Mouse (Mus musculus) layer of hippocampus, adult 2 months (tissue): Measurements from ENCODE around the gene Utrn. TPM values are rescaled to one million over a fixed set of nuclear protein-coding genes. Genes with fewer than 3 reads are reported as not detected.

Experiments
- DNase-seq, 2 experiments: peaks; one replicate each; pipeline ENCODE4 v3.0.0; 2022; ENCODE audit warnings: low spot score in 2 of 2
- H3K27ac ChIP-seq: fragments of 200-600 bp; 2 replicates; pipeline ENCODE4 v1.8.1; 2022
- H3K4me3 ChIP-seq: fragments of 200-600 bp; 2 replicates; pipeline ENCODE4 v1.8.1; 2022; ENCODE audit warnings: mild to moderate bottlenecking
- CTCF ChIP-seq: fragments of 200-600 bp; conservative IDR thresholded peaks from 2 replicates; pipeline ENCODE4 v1.8.1; 2022; ENCODE audit warnings: antibody characterized with exemption, mild to moderate bottlenecking, moderate library complexity
- total RNA-seq, 2 experiments: library from RNA; stranded (reverse); gene quantifications; 2 replicates each; pipeline ENCODE4 v1.2.3; 2021

Utrn gene
- total RNA-seq, 2 experiments from 2014 or later: 33.7 to 39.8 TPM

DNA sequence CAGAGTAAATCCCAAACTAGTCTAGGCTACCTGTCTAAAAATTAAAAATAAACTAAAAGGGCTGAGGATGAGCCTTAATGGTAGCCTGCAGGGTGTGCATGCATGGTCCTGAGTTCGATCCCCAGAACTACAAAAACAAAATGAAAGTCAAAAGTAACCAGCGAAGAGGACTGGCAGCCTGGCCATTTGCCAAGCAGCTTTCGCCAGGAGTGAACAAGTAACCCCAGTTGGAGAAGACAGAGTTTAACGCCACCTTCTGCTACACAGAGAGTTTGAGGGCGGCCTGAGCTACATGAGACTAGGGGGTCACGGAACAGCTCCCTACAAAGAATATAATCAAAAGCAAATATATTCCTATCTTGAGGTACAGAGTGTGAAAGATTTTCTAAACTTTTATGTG is 4.0 kb downstream of the Utrn start:
- Histone ChIP-seq H3K27ac (no peak overlapping the region), H3K4me3 (no peak overlapping the region)
- DNase-seq: no peak
- TF ChIP-seq CTCF: no peak

DNA sequence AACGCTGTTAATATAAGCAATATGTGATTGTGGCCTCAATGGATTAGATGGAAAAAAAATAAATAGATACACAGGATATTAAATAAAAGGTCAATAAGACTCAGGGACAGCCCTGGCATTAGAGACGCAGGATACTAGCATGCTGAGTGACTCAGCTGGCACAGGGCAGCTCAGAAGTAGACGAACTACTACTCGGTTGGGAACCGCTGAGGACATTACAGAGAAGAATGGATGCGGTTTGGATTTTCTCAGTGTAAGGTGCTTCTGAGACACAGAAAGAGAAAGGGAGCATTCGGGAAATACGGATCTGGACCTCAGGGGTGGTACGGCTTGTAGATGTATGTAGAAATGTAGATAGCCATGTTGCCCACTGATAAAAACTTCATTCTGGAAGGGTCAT is 5.6 kb downstream of the Utrn start:
- Histone ChIP-seq H3K27ac (no peak overlapping the region), H3K4me3 (no peak overlapping the region)
- no peak for TF ChIP-seq CTCF
- no peak for DNase-seq

DNA sequence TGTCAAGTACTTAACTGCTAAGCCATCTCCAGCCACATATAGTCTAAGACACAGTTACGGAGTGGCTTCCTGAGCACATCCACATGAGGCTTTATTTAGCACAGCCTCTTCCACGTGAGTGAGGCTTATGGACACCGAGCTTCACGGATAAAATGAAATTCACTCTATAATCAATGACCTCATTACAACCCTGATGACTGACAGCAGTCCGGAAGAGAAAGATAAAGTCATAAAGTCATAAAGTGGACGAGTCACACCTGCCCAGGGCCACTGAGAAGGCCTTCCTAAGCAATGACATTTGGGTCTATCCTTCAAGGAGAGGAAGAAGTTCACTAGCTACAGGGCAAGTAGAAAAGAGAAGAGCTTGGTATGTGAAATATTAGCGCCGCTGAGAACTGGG is 7.1 kb downstream of the Utrn start:
- no peak for TF ChIP-seq CTCF
- no peak overlapping the region for H3K27ac ChIP-seq
- H3K4me3 ChIP-seq: no peak overlapping the region
- no peak for DNase-seq

DNA sequence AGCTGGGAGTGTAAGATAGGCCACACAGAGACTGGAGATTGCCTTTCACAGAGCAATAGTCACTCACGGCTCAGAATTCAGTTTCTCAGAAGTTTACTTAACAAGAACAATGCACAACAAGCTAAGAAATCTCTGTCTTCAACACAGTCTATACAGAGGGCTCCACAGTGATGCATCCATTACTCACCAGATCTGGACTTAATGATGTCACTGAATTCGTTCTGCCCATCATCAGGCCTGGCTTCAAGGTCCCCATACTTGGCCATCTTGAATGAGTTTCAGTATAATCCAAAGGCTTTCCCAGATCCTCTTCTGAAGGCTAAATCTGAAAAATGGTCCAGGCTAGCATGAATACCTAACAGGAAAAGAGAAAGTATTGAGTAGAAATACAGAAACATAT is 7.8 kb downstream of the Utrn start:
- DNase-seq: no peak
- Histone ChIP-seq H3K4me3 (no peak overlapping the region), H3K27ac (peak overlapping the region; percentile 53; the same call in 1 of the 2 replicates)
- no peak for TF ChIP-seq CTCF

DNA sequence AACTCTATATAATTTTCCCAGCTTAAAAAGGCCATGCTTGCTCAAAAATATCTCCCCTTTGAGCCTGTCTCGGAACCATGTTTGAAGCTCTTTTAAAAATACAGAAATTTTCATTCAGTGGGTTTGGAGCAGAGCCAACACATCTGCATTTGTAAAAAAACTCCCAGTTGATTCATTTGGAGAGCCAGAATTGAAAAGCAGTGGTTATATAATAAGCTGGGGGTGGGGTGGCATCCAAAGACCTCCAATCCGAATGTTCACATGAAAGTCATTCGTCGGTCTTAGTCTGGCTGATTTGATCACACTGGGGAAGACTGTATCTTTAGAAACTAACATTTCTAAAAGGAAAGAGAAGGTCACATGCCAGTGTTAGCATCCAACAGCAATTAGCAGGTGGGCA is 8.4 kb downstream of the Utrn start:
- Histone ChIP-seq H3K4me3 (no peak overlapping the region), H3K27ac (0 out of 2 replicates have a peak overlapping the region, but pooled peaks have one; percentile 53)
- DNase-seq: no peak
- no peak for TF ChIP-seq CTCF

DNA sequence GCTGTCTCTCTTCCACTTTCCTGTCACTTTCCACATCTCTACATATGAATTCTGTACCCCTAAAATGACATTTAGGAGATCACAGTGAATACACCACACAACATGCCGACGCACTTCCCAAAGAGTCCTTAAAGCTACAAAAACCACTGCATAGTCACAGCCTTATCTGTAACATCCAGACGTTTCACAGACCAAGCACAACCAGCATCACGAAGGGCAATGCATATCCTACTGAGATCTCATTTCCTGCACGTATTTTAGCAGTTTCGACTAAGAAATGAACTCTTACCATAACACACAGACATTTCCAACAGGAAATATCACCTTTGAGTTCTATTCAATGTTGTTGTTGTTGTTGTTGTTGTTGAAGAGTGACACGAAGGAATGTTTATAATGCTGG is 8.8 kb downstream of the Utrn start:
- Histone ChIP-seq H3K27ac (0 out of 2 replicates have a peak overlapping the region, but pooled peaks have one; percentile 9), H3K4me3 (no peak overlapping the region)
- TF ChIP-seq CTCF: no peak
- no peak for DNase-seq

DNA sequence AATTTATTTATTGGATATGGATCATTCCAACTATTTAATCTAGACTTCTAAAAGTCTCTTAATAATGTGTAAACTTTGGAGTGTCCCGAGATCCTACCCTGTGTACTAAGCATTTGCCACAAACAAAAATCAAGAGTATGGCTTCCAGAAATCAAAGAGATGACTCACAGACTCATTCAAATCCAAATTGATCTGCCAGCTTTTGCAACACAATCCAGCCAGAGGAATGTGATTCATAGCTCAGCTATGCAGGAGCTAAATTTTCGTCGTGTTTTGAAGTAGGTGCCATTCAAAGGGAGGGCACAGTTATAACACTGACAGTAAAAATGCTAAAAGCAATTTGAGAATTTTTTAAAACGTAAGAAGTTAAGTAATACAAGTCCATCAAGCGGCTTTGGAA is 11.1 kb downstream of the Utrn start:
- DNase-seq: no peak
- Histone ChIP-seq H3K4me3 (no peak overlapping the region), H3K27ac (no peak overlapping the region)
- no peak for TF ChIP-seq CTCF

DNA sequence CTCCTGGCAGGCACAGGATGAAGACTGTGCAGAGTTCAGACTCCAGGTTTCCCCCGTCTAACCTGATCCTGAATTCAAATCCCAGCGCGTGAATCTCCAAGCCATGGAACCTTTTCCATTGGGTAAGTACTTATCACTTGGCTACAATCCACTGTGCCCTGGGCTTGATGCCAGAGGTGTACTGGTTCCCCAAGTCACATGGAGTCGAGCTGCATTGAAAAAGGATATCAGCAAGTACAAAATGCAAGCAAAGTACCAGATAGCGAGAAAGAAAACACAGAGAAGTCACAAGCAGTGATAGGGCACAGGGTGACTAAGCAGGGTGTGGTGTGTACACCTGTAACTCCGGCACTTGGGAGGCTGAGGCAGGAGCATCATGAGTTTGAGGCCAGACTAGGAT is 14.9 kb downstream of the Utrn start:
- Histone ChIP-seq H3K4me3 (no peak overlapping the region), H3K27ac (no peak overlapping the region)
- DNase-seq: no peak
- TF ChIP-seq CTCF: no peak

DNA sequence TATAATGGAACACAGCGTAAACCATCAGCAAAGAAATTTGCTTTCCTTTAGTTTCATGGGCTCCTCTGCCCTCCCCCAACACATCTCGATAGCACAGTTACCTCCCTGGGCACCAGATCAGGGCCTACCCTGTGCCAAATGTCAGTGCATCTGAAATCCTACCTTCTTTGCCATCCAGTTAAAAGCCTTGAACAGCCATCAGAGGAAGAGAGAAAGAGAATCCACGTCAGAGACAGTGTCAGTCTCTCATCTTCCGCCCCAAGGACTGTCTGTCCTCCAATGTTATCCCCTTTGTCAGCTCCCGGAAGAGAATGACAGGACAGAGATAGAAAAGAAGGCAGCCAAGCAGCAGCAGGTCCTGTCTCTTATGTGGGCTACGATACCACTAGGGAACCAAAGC is 15.4 kb downstream of the Utrn start:
- no peak for DNase-seq
- Histone ChIP-seq H3K27ac (no peak overlapping the region), H3K4me3 (no peak overlapping the region)
- TF ChIP-seq CTCF: no peak

DNA sequence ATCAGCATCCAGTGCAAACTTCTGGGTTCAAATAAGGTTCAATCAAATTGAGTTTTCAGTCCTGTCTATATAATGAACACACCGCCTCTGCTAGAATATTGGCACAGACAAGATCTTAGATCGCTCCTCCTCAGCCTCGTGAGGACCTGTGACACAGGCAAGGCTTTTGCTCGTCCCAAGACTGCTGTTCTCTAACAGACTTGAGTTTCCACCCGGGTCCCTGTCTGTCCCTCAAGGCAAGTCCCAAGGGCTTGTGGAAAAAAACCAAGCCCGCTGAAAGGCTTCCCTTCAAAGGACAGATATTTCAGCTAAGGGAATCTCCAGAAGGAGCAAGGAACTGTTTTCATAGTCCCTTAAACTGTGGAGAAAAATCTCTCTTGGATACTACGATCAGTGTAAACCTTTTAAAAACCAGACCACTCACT is 16.0 kb downstream of the Utrn start:
- TF ChIP-seq CTCF: no peak
- DNase-seq: no peak
- no peak overlapping the region for H3K27ac ChIP-seq
- no peak overlapping the region for H3K4me3 ChIP-seq

DNA sequence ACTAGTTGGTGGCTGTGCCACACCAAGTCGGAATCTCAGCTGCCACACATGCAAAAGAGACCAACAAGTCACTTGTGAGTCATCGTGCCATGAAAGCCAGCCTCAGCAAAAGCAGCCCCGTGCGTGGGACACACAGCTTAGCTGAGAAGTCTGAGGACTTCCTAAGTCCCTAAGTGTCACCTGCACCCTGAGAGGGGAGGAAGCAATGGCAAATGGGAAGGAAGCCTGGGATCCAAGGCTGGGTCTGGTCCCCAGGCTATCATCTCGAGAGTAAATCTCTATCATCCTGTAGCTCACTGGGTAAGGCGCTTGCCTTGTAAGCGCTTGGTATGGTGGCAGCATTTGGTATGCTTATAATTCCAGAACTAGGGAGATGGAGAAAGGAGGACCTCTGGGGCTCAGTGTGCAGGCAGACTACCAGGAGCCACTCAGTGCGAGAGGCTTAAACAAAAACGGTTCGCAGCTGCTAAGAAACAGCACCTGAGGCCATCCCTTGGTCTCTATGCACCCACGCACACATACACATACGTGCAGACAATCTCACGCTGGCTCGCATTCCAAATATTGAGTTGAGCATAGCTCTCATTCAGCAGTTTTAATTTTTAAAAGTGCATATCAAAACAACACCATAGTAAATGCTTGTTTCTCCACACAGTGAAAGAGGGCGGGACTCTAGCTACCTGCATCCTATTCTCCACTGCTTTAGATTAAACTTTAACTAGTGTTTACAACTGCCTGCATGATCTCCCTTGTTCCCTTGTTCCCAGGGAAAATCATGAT is 16.6 kb downstream of the Utrn start:
- TF ChIP-seq CTCF: no peak
- no peak overlapping the region for H3K4me3 ChIP-seq
- no peak overlapping the region for H3K27ac ChIP-seq
- DNase-seq: no peak

DNA sequence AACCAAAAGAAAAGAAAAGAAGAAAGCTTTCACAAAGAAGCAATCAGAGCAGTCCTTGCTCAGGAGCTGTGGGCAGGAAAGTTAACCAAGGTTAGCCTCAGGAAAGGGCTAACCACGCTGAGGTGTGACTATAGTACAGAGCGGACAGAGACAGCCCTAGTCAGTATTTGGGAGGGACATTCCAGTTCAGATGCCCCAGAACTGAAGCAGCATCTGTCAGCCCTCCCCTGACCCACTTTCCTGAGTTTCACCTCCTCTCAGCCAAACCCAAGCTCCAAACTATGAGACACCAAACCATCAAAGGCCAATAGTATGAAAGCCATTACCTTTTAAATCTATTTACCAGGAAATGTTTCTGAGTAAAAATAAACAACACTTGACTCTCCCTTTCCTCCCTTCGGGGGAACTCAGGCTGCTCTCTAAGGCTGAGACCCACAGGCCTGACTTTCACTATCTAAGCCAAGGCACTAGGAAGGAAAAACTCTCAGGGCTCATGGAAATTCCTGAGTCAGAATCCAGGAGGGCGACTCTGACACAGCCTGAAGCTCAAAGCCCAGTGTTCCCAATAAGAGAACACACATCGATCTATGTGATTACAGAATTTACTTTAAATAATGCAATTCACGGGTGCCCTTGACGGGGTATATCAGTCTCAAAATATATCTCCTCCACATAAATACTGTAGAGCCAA is 18.2 kb downstream of the Utrn start:
- no peak for TF ChIP-seq CTCF
- no peak for DNase-seq
- H3K27ac ChIP-seq: peak overlapping the region; percentile 57
- H3K4me3 ChIP-seq: no peak overlapping the region

DNA sequence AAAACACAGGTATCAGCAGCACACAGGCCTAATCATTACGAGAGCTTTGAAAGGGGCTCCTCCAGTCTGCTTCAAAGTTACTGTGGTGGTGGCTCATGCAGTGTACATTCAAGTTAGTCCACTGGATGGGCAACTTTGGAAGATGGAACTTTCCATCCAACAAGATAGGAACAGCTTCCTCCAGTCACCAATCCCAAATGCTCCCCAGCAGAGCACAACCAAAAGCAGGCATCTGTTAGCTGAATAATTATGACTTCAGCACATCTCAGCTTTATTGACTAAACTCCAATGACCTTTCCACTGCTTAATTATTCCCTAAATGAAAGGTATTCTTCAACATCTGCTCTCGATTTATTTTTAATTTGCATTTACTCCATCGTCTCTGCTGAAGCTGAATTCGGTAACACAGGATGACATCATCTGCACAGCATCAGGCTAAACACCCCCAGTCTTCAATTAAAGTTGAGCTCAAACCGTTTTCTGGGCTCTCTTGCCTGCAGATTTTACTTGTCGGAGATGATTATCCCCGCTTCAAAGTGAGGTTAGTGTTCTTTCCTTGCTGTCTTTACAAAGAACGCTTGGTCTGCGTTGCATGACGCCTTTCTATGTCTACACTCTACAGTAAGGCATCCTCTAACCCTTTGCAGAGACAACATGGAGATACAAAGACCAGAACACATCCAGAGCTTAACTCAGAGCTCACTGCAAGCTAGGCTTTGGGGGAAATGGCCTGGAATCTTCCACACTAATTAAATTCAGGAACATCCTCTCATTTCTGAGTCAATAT is 20.6 kb downstream of the Utrn start:
- H3K27ac ChIP-seq: peak overlapping the region; percentile 25; the same call in 1 of the 2 replicates
- no peak for DNase-seq
- TF ChIP-seq CTCF: no peak
- no peak overlapping the region for H3K4me3 ChIP-seq

DNA sequence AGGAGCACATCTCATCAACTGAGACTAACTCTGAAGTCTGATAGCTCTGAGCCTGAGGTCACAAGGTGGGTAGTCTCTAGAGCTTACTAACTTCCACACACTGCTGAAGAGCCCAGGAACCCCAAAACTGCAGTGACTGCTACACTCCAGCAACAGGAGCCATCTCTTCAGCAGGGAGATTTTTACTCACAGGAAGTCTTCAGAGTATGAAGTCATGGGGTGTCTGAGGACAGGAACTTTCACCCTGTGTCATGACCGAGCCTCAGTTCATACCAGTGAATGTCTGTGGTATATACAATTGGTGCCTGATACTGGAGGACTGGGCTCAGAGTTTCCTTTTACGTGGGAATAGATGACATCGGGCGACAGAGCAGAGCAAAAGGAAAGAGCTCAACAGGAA is 26.6 kb downstream of the Utrn start:
- Histone ChIP-seq H3K4me3 (no peak overlapping the region), H3K27ac (no peak overlapping the region)
- DNase-seq: no peak
- no peak for TF ChIP-seq CTCF
